Mouse (Mus musculus): Measurements from ENCODE around the gene Ephb6. TPM values are rescaled to one million over a fixed set of nuclear protein-coding genes. Genes with fewer than 3 reads are reported as not detected.

Gene Ephb6
- polyA plus RNA-seq, 1 experiment from 2014 or later = 17.7 TPM

DNA sequence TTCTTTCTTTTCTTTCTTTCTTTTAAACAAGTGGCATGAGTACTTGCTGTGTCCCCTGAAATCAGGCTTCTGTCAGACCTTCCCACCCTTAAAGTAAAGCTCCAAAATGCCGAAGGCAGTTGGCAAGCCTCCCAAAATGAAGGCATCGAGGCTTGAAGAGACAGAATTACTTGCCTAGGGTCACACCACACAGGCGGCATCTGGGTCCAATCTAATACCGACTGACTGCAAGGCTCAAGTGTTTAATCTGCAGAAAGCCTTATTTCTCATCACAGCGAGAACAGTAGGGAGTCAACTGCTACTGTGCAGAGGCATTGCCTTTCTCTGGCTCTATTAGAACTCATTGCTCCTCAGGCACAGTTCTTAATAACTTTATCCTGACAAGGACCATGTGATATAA, 28.0 kb upstream of the Ephb6 start:
- no peak overlapping the region for H3K9ac ChIP-seq
- H3K27me3 ChIP-seq = 0 out of 2 replicates have a peak, but pooled peaks cover 2% of the 10 kb centered on the region
- H3K4me2 ChIP-seq = no peak overlapping the region
- peaks cover 5% of the 10 kb centered on the region; the same call in 1 of the 2 replicates for H3K4me1 ChIP-seq
- no peak for ATAC-seq (ENCODE audit: low FRiP score)
- H3K9me3 ChIP-seq = no peaks in the 10 kb centered on the region
- no peaks in the 10 kb centered on the region for H3K36me3 ChIP-seq (replicated peaks)
- no peak overlapping the region for H3K4me3 ChIP-seq (replicated peaks)
- peak overlapping the region; percentile 13; the same call in 1 of the 2 replicates for H3K27ac ChIP-seq
- 53% methylated on average over 5 of the region's 5 CpGs for WGBS

DNA sequence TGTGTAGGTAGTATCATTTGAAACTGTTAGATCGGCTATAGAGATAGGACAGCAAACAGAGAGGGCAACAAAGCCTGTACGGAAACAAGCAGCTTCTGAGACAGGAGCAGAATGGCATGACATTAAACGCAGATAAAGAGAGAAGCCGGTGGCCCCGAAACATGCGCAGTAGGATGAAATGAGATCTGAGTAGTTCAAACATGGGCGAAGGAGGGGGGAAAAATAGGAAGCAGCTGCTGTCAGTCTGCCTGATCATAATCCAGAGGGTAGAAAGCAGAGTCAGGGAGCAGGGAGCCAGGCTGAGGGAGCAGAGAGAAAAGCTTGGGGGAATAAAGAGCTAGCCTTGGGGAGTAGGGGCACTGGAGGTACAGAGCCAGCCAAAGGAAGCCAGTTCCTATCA, 24.0 kb upstream of the Ephb6 start:
- Histone ChIP-seq H3K27ac (no peak overlapping the region), H3K36me3 (replicated peaks) (no peaks in the 10 kb centered on the region), H3K4me1 (0 out of 2 replicates have a peak, but pooled peaks cover 3% of the 10 kb centered on the region), H3K9ac (no peak overlapping the region), H3K9me3 (no peaks in the 10 kb centered on the region), H3K27me3 (0 out of 2 replicates have a peak, but pooled peaks cover 2% of the 10 kb centered on the region), H3K4me3 (replicated peaks) (no peak overlapping the region), H3K4me2 (no peak overlapping the region)
- no peak for ATAC-seq (ENCODE audit: low FRiP score)
- WGBS = 58% methylated on average over 7 of the region's 7 CpGs

- Histone ChIP-seq H3K4me2 (no peak overlapping the region), H3K9ac (no peak overlapping the region), H3K4me1 (no peaks in the 10 kb centered on the region), H3K27me3 (0 out of 2 replicates have a peak, but pooled peaks cover 2% of the 10 kb centered on the region), H3K27ac (no peak overlapping the region), H3K36me3 (replicated peaks) (no peaks in the 10 kb centered on the region), H3K4me3 (replicated peaks) (no peak overlapping the region), H3K9me3 (no peaks in the 10 kb centered on the region)
- no peak for ATAC-seq (ENCODE audit: low FRiP score)
- WGBS = 85% methylated on average over 1 of the region's 1 CpGs
Measured at GRCm38 (mm10) chr6:41582189-41582588, 23.1 kb upstream of the Ephb6 start.

GRCm38 (mm10) chr6:41604401-41605050, 756 bp upstream of the Ephb6 start:
- Histone ChIP-seq H3K36me3 (replicated peaks) (no peaks in the 10 kb centered on the region), H3K4me1 (peaks cover 15% of the 10 kb centered on the region), H3K27me3 (peaks cover 8% of the 10 kb centered on the region; the same call in 1 of the 2 replicates), H3K9me3 (no peaks in the 10 kb centered on the region), H3K4me3 (replicated peaks) (peak overlapping the region; percentile 70), H3K9ac (peak overlapping the region; percentile 83), H3K4me2 (peak overlapping the region; percentile 83), H3K27ac (peak overlapping the region; percentile 91)
- under 1% methylated on average over 23 of the region's 23 CpGs for WGBS
- ATAC-seq (ENCODE audit: low FRiP score) = peak; percentile 66

- WGBS = 0% methylated on average over 7 of the region's 7 CpGs
- Histone ChIP-seq H3K4me1 (peaks cover 15% of the 10 kb centered on the region), H3K36me3 (replicated peaks) (no peaks in the 10 kb centered on the region), H3K9ac (peak overlapping the region; percentile 83), H3K9me3 (no peaks in the 10 kb centered on the region), H3K4me3 (replicated peaks) (peak overlapping the region; percentile 70), H3K4me2 (peak overlapping the region; percentile 83), H3K27me3 (peaks cover 8% of the 10 kb centered on the region; the same call in 1 of the 2 replicates), H3K27ac (peak overlapping the region; percentile 91; the same call in 1 of the 2 replicates)
- peak; percentile 54; the same call in 1 of the 2 replicates for ATAC-seq (ENCODE audit: low FRiP score)
Measured at GRCm38 (mm10) chr6:41605794-41606104, 467 bp downstream of the Ephb6 start.

DNA sequence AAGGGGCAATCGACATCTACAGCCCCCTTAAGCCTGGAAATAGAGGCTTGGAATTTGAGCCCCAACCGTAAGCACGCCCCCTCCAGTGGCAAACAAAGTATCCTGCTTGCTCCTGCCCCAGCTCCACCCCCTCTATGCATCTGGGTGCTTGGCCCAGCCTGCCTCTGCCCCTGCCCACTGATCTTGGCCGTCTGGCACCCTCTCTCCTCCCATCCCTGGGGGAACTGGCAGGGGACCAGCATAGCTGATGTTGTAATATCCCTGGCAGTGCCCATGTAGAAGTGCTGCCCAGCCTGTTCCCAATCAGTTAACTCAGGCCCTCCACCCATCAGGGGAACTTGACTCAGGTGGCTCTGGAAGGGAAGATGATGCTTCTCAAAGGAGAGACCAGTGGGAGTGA, 932 bp downstream of the Ephb6 start:
- no peaks in the 10 kb centered on the region for H3K9me3 ChIP-seq
- 0 out of 2 replicates have a peak, but pooled peaks have one; percentile 1 for ATAC-seq (ENCODE audit: low FRiP score)

GRCm38 (mm10) chr6:41607637-41608036, 2.4 kb downstream of the Ephb6 start:
- no peaks in the 10 kb centered on the region for H3K9me3 ChIP-seq
- ATAC-seq (ENCODE audit: low FRiP score) = no peak
- 56% methylated on average over 5 of the region's 5 CpGs for WGBS
- H3K36me3 ChIP-seq (replicated peaks) = no peaks in the 10 kb centered on the region
- H3K27me3 ChIP-seq = peaks cover 8% of the 10 kb centered on the region; the same call in 1 of the 2 replicates
- peaks cover 15% of the 10 kb centered on the region for H3K4me1 ChIP-seq
- H3K4me2 ChIP-seq = no peak overlapping the region
- H3K27ac ChIP-seq = no peak overlapping the region
- no peak overlapping the region for H3K9ac ChIP-seq
- H3K4me3 ChIP-seq (replicated peaks) = no peak overlapping the region

More for the DNA sequence above, 932 bp downstream of the Ephb6 start:
- 3% methylated on average over 4 of the region's 4 CpGs for WGBS
- H3K4me3 ChIP-seq (replicated peaks) = peak overlapping the region; percentile 70
- H3K4me1 ChIP-seq = peaks cover 15% of the 10 kb centered on the region
- peaks cover 8% of the 10 kb centered on the region; the same call in 1 of the 2 replicates for H3K27me3 ChIP-seq
- H3K36me3 ChIP-seq (replicated peaks) = no peaks in the 10 kb centered on the region
- H3K4me2 ChIP-seq = peak overlapping the region; percentile 83
- H3K27ac ChIP-seq = no peak overlapping the region
- peak overlapping the region; percentile 83 for H3K9ac ChIP-seq

GRCm38 (mm10) chr6:41620173-41620798, 15.0 kb downstream of the Ephb6 start:
- no peak overlapping the region for H3K9ac ChIP-seq
- no peaks in the 10 kb centered on the region for H3K9me3 ChIP-seq
- 97% methylated on average over 9 of the region's 9 CpGs for WGBS
- H3K4me2 ChIP-seq = no peak overlapping the region
- H3K4me3 ChIP-seq (replicated peaks) = no peak overlapping the region
- no peaks in the 10 kb centered on the region for H3K4me1 ChIP-seq
- no peak overlapping the region for H3K27ac ChIP-seq
- no peak for ATAC-seq (ENCODE audit: low FRiP score)
- no peaks in the 10 kb centered on the region for H3K27me3 ChIP-seq
- H3K36me3 ChIP-seq (replicated peaks) = peaks cover 13% of the 10 kb centered on the region; the same call in 1 of the 2 replicates

- 93% methylated on average over 12 of the region's 12 CpGs for WGBS
- ATAC-seq (ENCODE audit: low FRiP score) = no peak
- H3K9me3 ChIP-seq = no peaks in the 10 kb centered on the region
Measured at GRCm38 (mm10) chr6:41621241-41621990, 16.1 kb downstream of the Ephb6 start.

DNA sequence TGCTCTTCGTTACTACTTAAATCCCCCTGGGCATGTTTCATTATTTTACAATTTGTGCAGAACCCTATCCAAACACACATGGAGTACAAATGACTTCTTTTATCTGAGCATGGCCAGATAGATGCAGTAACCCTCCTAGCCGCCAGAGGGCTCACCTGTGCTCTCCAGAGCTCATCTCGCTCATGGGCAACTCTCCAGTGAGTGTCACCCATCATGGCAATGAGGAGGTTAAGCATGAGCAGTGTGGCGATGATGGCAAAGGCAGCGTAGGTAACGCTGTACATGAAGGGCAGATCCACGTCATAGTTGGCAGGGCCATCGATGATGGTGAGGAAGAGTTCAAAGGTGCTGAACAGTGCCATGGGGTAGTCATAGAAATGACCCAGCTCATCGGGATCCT, 17.4 kb downstream of the Ephb6 start:
- Histone ChIP-seq H3K27me3 (no peaks in the 10 kb centered on the region), H3K27ac (no peak overlapping the region), H3K9ac (no peak overlapping the region), H3K4me2 (no peak overlapping the region), H3K4me3 (replicated peaks) (no peak overlapping the region), H3K4me1 (no peaks in the 10 kb centered on the region), H3K36me3 (replicated peaks) (peaks cover 10% of the 10 kb centered on the region; the same call in 1 of the 2 replicates), H3K9me3 (no peaks in the 10 kb centered on the region)
- 71% methylated on average over 9 of the region's 9 CpGs for WGBS
- ATAC-seq (ENCODE audit: low FRiP score) = no peak

More at GRCm38 (mm10) chr6:41621241-41621990, 16.1 kb downstream of the Ephb6 start:
- no peak overlapping the region for H3K9ac ChIP-seq
- H3K27ac ChIP-seq = no peak overlapping the region
- no peaks in the 10 kb centered on the region for H3K27me3 ChIP-seq
- peaks cover 10% of the 10 kb centered on the region; the same call in 1 of the 2 replicates for H3K36me3 ChIP-seq (replicated peaks)
- no peak overlapping the region for H3K4me3 ChIP-seq (replicated peaks)
- no peak overlapping the region for H3K4me2 ChIP-seq
- H3K4me1 ChIP-seq = no peaks in the 10 kb centered on the region

DNA sequence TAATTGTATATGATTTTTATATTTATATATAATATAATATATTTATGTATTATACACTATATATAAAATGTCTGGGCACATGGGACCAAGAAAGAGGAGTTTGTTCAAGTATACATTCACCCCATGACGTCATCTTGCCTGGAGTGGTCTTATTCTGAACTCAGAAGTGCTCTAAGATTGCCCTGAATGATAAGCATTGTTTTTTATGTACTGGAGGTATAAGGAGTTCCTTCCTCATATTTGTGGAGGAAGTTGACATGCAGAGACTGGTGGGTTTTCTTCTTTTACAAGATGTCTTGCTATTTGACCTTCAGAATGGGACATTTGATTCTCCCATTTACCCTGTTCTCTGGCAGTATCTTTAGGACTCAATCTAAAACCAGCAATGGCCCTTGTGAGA, 22.9 kb downstream of the Ephb6 start:
- Histone ChIP-seq H3K27me3 (no peaks in the 10 kb centered on the region), H3K4me3 (replicated peaks) (no peak overlapping the region), H3K4me2 (no peak overlapping the region), H3K9me3 (no peaks in the 10 kb centered on the region), H3K9ac (no peak overlapping the region), H3K27ac (no peak overlapping the region), H3K36me3 (replicated peaks) (no peaks in the 10 kb centered on the region), H3K4me1 (no peaks in the 10 kb centered on the region)
- WGBS = 73% methylated on average over 1 of the region's 1 CpGs
- ATAC-seq (ENCODE audit: low FRiP score) = no peak

GRCm38 (mm10) chr6:41630791-41631190, 25.5 kb downstream of the Ephb6 start:
- no peak overlapping the region for H3K4me3 ChIP-seq (replicated peaks)
- H3K4me2 ChIP-seq = no peak overlapping the region
- no peak overlapping the region for H3K27ac ChIP-seq
- 74% methylated on average over 2 of the region's 2 CpGs for WGBS
- no peaks in the 10 kb centered on the region for H3K4me1 ChIP-seq
- H3K36me3 ChIP-seq (replicated peaks) = no peaks in the 10 kb centered on the region
- H3K9ac ChIP-seq = no peak overlapping the region
- ATAC-seq (ENCODE audit: low FRiP score) = no peak
- H3K27me3 ChIP-seq = no peaks in the 10 kb centered on the region
- H3K9me3 ChIP-seq = no peaks in the 10 kb centered on the region
